Mouse (Mus musculus): ENCODE data around the gene Steap3. TPM values are rescaled to one million over a fixed set of nuclear protein-coding genes. Genes with fewer than 3 reads are reported as not detected.

Steap3 gene
- polyA plus RNA-seq, 1 experiment from 2014 or later: 4.6 TPM

GRCm38 (mm10) chr1:120235631-120236215, 36.8 kb downstream of the Steap3 start:
- Histone ChIP-seq H3K4me1 (replicated peaks; ENCODE audit: insufficient read depth, low read length) (no peaks in the 10 kb centered on the region), H3K4me3 (replicated peaks; ENCODE audit: low read depth, low read length) (no peak overlapping the region), H3K9ac (ENCODE audit: low read depth, low read length) (no peak overlapping the region), H3K9me3 (replicated peaks; ENCODE audit: low read length) (no peaks in the 10 kb centered on the region), H3K4me2 (ENCODE audit: low read length) (no peak overlapping the region), H3K36me3 (ENCODE audit: insufficient read depth, low read length) (no peaks in the 10 kb centered on the region), H3K27ac (no peak overlapping the region), H3K27me3 (ENCODE audit: insufficient read depth, low read length) (no peaks in the 10 kb centered on the region)
- TF ChIP-seq CTCF (IDR thresholded peaks at IDR 0.05; ENCODE audit: low read depth): no peak
- DNase-seq (ENCODE audit: low spot score) (no peak), ATAC-seq (replicated peaks; ENCODE audit: low FRiP score, low read depth) (no peak)
- 80% methylated on average over 6 of the region's 6 CpGs for WGBS

DNA sequence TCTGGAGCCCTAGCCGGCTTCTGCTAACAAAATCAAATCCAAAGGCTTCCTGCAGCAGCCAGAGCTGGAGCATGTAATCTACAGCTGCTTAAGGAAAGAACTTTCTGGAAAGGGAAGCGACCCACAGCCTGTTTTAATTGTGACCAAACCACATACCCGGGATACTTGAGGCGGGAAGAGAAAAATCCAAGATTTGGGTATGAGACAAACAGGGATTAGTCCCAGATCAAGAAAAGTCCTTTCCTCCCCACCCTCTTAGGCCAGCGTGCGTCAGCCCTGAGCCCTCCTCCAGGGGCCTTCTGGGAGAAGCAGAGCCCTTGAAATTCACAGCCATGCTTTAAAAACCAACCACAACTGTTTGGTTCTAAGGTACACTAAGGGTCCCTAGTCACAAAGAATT, 40.3 kb downstream of the Steap3 start:
- WGBS: 74% methylated on average over 6 of the region's 6 CpGs
- Histone ChIP-seq H3K27me3 (ENCODE audit: insufficient read depth, low read length) (no peaks in the 10 kb centered on the region), H3K9ac (ENCODE audit: low read depth, low read length) (no peak overlapping the region), H3K9me3 (replicated peaks; ENCODE audit: low read length) (no peaks in the 10 kb centered on the region), H3K4me2 (ENCODE audit: low read length) (no peak overlapping the region), H3K4me1 (replicated peaks; ENCODE audit: insufficient read depth, low read length) (no peaks in the 10 kb centered on the region), H3K4me3 (replicated peaks; ENCODE audit: low read depth, low read length) (no peak overlapping the region), H3K27ac (no peak overlapping the region), H3K36me3 (ENCODE audit: insufficient read depth, low read length) (no peaks in the 10 kb centered on the region)
- DNase-seq (ENCODE audit: low spot score) (no peak), ATAC-seq (replicated peaks; ENCODE audit: low FRiP score, low read depth) (no peak)
- TF ChIP-seq CTCF (IDR thresholded peaks at IDR 0.05; ENCODE audit: low read depth): no peak

- no peaks in the 10 kb centered on the region for H3K27me3 ChIP-seq (ENCODE audit: insufficient read depth, low read length)
- H3K27ac ChIP-seq: no peak overlapping the region
- H3K4me2 ChIP-seq (ENCODE audit: low read length): no peak overlapping the region
- H3K9me3 ChIP-seq (replicated peaks; ENCODE audit: low read length): no peaks in the 10 kb centered on the region
- H3K9ac ChIP-seq (ENCODE audit: low read depth, low read length): no peak overlapping the region
- no peak for ATAC-seq (replicated peaks; ENCODE audit: low FRiP score, low read depth)
- no peaks in the 10 kb centered on the region for H3K36me3 ChIP-seq (ENCODE audit: insufficient read depth, low read length)
- no peaks in the 10 kb centered on the region for H3K4me1 ChIP-seq (replicated peaks; ENCODE audit: insufficient read depth, low read length)
- WGBS: 34% methylated on average over 6 of the region's 6 CpGs
- peak; percentile 63 for DNase-seq (ENCODE audit: low spot score)
- no peak overlapping the region for H3K4me3 ChIP-seq (replicated peaks; ENCODE audit: low read depth, low read length)
- peak; percentile 75 for TF ChIP-seq CTCF (IDR thresholded peaks at IDR 0.05; ENCODE audit: low read depth)
Observed at GRCm38 (mm10) chr1:120231334-120231733, 41.2 kb downstream of the Steap3 start.

GRCm38 (mm10) chr1:120229723-120230471, 42.6 kb downstream of the Steap3 start:
- Histone ChIP-seq H3K4me1 (replicated peaks; ENCODE audit: insufficient read depth, low read length) (no peaks in the 10 kb centered on the region), H3K4me2 (ENCODE audit: low read length) (no peak overlapping the region), H3K27ac (peak overlapping the region; percentile 25; the same call in 1 of the 2 replicates), H3K36me3 (ENCODE audit: insufficient read depth, low read length) (no peaks in the 10 kb centered on the region), H3K9ac (ENCODE audit: low read depth, low read length) (no peak overlapping the region), H3K4me3 (replicated peaks; ENCODE audit: low read depth, low read length) (no peak overlapping the region), H3K9me3 (replicated peaks; ENCODE audit: low read length) (no peaks in the 10 kb centered on the region), H3K27me3 (ENCODE audit: insufficient read depth, low read length) (no peaks in the 10 kb centered on the region)
- WGBS: 56% methylated on average over 10 of the region's 10 CpGs
- ATAC-seq (replicated peaks; ENCODE audit: low FRiP score, low read depth): no peak
- peak; percentile 35 for DNase-seq (ENCODE audit: low spot score)
- TF ChIP-seq CTCF (IDR thresholded peaks at IDR 0.05; ENCODE audit: low read depth): no peak

DNA sequence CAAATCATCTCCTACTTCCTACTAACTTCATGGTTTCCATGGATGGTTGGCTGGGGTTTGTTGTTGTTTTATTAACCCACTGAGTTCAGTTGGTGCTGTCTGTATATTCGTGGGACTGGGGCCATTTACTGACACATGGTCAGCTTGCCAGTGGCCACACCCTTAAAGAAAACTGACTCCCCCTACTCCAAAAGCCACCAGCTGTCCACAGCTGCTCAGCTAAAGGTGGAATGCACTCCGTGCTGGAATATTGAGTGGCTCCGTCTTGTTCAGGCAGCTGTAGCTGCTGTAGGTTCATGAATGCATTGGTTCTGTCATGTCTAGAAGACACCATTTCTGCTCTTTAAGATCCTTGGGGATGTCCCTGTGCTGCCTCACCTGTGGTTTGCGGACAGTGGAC, 48.9 kb downstream of the Steap3 start:
- 44% methylated on average over 4 of the region's 4 CpGs for WGBS
- no peak for TF ChIP-seq CTCF (IDR thresholded peaks at IDR 0.05; ENCODE audit: low read depth)
- Histone ChIP-seq H3K4me3 (replicated peaks; ENCODE audit: low read depth, low read length) (no peak overlapping the region), H3K36me3 (ENCODE audit: insufficient read depth, low read length) (no peaks in the 10 kb centered on the region), H3K4me1 (replicated peaks; ENCODE audit: insufficient read depth, low read length) (no peaks in the 10 kb centered on the region), H3K4me2 (ENCODE audit: low read length) (no peak overlapping the region), H3K27ac (no peak overlapping the region), H3K9me3 (replicated peaks; ENCODE audit: low read length) (no peaks in the 10 kb centered on the region), H3K27me3 (ENCODE audit: insufficient read depth, low read length) (no peaks in the 10 kb centered on the region), H3K9ac (ENCODE audit: low read depth, low read length) (no peak overlapping the region)
- DNase-seq (ENCODE audit: low spot score): no peak
- ATAC-seq (replicated peaks; ENCODE audit: low FRiP score, low read depth): no peak

DNA sequence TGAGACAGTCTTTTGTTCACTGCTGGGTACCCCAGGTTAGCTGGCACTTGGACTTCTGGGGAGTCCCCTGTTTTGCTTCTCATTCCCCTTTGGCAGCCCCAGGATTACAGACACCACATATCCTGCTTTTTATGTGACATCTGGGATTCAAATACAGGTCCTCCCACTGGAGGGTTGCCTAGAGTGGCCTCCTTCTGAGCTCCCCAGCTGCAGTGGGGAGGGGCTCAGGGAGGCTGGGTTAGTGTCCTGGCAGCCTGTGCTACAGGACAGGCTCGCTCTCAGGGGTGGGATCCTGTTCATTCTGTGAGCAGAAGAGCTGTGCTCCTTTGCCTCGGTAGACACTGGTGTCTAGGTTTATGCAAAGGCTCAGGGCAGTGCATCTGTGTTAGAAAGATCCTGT, 51.2 kb downstream of the Steap3 start:
- no peak; the same call in 1 of the 2 replicates for ATAC-seq (replicated peaks; ENCODE audit: low FRiP score, low read depth)
- Histone ChIP-seq H3K4me3 (replicated peaks; ENCODE audit: low read depth, low read length) (no peak overlapping the region), H3K9ac (ENCODE audit: low read depth, low read length) (no peak overlapping the region), H3K9me3 (replicated peaks; ENCODE audit: low read length) (no peaks in the 10 kb centered on the region), H3K27me3 (ENCODE audit: insufficient read depth, low read length) (no peaks in the 10 kb centered on the region), H3K4me1 (replicated peaks; ENCODE audit: insufficient read depth, low read length) (no peaks in the 10 kb centered on the region), H3K36me3 (ENCODE audit: insufficient read depth, low read length) (no peaks in the 10 kb centered on the region), H3K27ac (no peak overlapping the region), H3K4me2 (ENCODE audit: low read length) (no peak overlapping the region)
- TF ChIP-seq CTCF (IDR thresholded peaks at IDR 0.05; ENCODE audit: low read depth): no peak
- 27% methylated on average over 2 of the region's 2 CpGs for WGBS
- DNase-seq (ENCODE audit: low spot score): no peak

Data from kidney, postnatal 0 days (tissue).